Mouse (Mus musculus): ENCODE results near the gene Meis1. TPM values are rescaled to one million over a fixed set of nuclear protein-coding genes. Genes with fewer than 3 reads are reported as not detected.
A peak's percentile ranks its signal among the peaks of the same experiment; 100 is the strongest.

The Meis1 gene
- polyA plus RNA-seq, 1 experiment from 2014 or later, result 116 TPM

- no peaks in the 10 kb centered on the region for H3K9me3 ChIP-seq
- peak overlapping the region; percentile 84 for H3K9ac ChIP-seq
- H3K27ac ChIP-seq, result peak overlapping the region; percentile 84
- ATAC-seq (ENCODE audit: borderline replicate concordance, extremely low read depth, low FRiP score, low TSS enrichment), result no peak
- peaks cover 3% of the 10 kb centered on the region for H3K4me1 ChIP-seq
- 31% methylated on average over 2 of the region's 2 CpGs for WGBS
- H3K4me2 ChIP-seq, result peak overlapping the region; percentile 64
- H3K27me3 ChIP-seq, result 0 out of 2 replicates have a peak, but pooled peaks cover 3% of the 10 kb centered on the region
- peak overlapping the region; percentile 57 for H3K4me3 ChIP-seq
- H3K36me3 ChIP-seq, result no peaks in the 10 kb centered on the region
Measured at GRCm38 (mm10) chr11:19012463-19013115, 6.2 kb downstream of the Meis1 start.

GRCm38 (mm10) chr11:19012001-19012400 lies 6.8 kb downstream of the Meis1 start:
- peaks cover 9% of the 10 kb centered on the region for H3K4me1 ChIP-seq
- no peak for ATAC-seq (ENCODE audit: borderline replicate concordance, extremely low read depth, low FRiP score, low TSS enrichment)
- H3K9me3 ChIP-seq, result no peaks in the 10 kb centered on the region
- 43% methylated on average over 2 of the region's 2 CpGs for whole genome bisulfite sequencing
- H3K27me3 ChIP-seq, result 0 out of 2 replicates have a peak, but pooled peaks cover 3% of the 10 kb centered on the region
- peak overlapping the region; percentile 34 for H3K9ac ChIP-seq
- peak overlapping the region; percentile 84 for H3K27ac ChIP-seq
- no peaks in the 10 kb centered on the region for H3K36me3 ChIP-seq
- H3K4me3 ChIP-seq, result peak overlapping the region; percentile 57
- peak overlapping the region; percentile 64 for H3K4me2 ChIP-seq

- WGBS, result 36% methylated on average over 9 of the region's 9 CpGs
- ATAC-seq (ENCODE audit: borderline replicate concordance, extremely low read depth, low FRiP score, low TSS enrichment), result no peak
- peak overlapping the region; percentile 51; the same call in 1 of the 2 replicates for H3K9ac ChIP-seq
- peaks cover 12% of the 10 kb centered on the region for H3K4me1 ChIP-seq
- 0 out of 2 replicates have a peak, but pooled peaks cover 3% of the 10 kb centered on the region for H3K27me3 ChIP-seq
- no peaks in the 10 kb centered on the region for H3K36me3 ChIP-seq
- H3K4me2 ChIP-seq, result peak overlapping the region; percentile 64
- peak overlapping the region; percentile 57 for H3K4me3 ChIP-seq
- peak overlapping the region; percentile 92; the same call in 1 of the 2 replicates for H3K27ac ChIP-seq
- no peaks in the 10 kb centered on the region for H3K9me3 ChIP-seq
Measured at GRCm38 (mm10) chr11:19011108-19011805, 7.5 kb downstream of the Meis1 start.

- H3K4me1 ChIP-seq, result peaks cover 16% of the 10 kb centered on the region
- H3K27me3 ChIP-seq, result 0 out of 2 replicates have a peak, but pooled peaks cover 3% of the 10 kb centered on the region
- H3K27ac ChIP-seq, result peak overlapping the region; percentile 92
- H3K36me3 ChIP-seq, result no peaks in the 10 kb centered on the region
- no peaks in the 10 kb centered on the region for H3K9me3 ChIP-seq
- WGBS, result 26% methylated on average over 14 of the region's 14 CpGs
- no peak for ATAC-seq (ENCODE audit: borderline replicate concordance, extremely low read depth, low FRiP score, low TSS enrichment)
- peak overlapping the region; percentile 51 for H3K9ac ChIP-seq
- H3K4me2 ChIP-seq, result peak overlapping the region; percentile 64
- peak overlapping the region; percentile 57 for H3K4me3 ChIP-seq
Measured at GRCm38 (mm10) chr11:19010396-19010811, 8.4 kb downstream of the Meis1 start.

- H3K4me2 ChIP-seq, result peak overlapping the region; percentile 64
- peak overlapping the region; percentile 92 for H3K27ac ChIP-seq
- 27% methylated on average over 17 of the region's 17 CpGs for WGBS
- H3K4me3 ChIP-seq, result peak overlapping the region; percentile 57
- 0 out of 2 replicates have a peak, but pooled peaks cover 3% of the 10 kb centered on the region for H3K27me3 ChIP-seq
- H3K4me1 ChIP-seq, result peaks cover 18% of the 10 kb centered on the region
- H3K9ac ChIP-seq, result peak overlapping the region; percentile 51
- H3K9me3 ChIP-seq, result no peaks in the 10 kb centered on the region
- ATAC-seq (ENCODE audit: borderline replicate concordance, extremely low read depth, low FRiP score, low TSS enrichment), result no peak
- no peaks in the 10 kb centered on the region for H3K36me3 ChIP-seq
Measured at GRCm38 (mm10) chr11:19009536-19010395, 9.0 kb downstream of the Meis1 start.

GRCm38 (mm10) chr11:19008610-19009384 lies 10.0 kb downstream of the Meis1 start:
- Histone ChIP-seq H3K9me3 (no peaks in the 10 kb centered on the region), H3K4me3 (peak overlapping the region; percentile 57), H3K27ac (peak overlapping the region; percentile 92), H3K27me3 (0 out of 2 replicates have a peak, but pooled peaks cover 3% of the 10 kb centered on the region), H3K36me3 (no peaks in the 10 kb centered on the region), H3K9ac (peak overlapping the region; percentile 51), H3K4me2 (peak overlapping the region; percentile 64), H3K4me1 (peaks cover 20% of the 10 kb centered on the region)
- ATAC-seq (ENCODE audit: borderline replicate concordance, extremely low read depth, low FRiP score, low TSS enrichment), result no peak
- WGBS, result 26% methylated on average over 13 of the region's 13 CpGs

- ATAC-seq (ENCODE audit: borderline replicate concordance, extremely low read depth, low FRiP score, low TSS enrichment), result no peak
- Histone ChIP-seq H3K4me2 (peak overlapping the region; percentile 64), H3K4me3 (peak overlapping the region; percentile 57), H3K9me3 (no peaks in the 10 kb centered on the region), H3K9ac (peak overlapping the region; percentile 49), H3K27ac (peak overlapping the region; percentile 92), H3K27me3 (0 out of 2 replicates have a peak, but pooled peaks cover 3% of the 10 kb centered on the region), H3K36me3 (no peaks in the 10 kb centered on the region), H3K4me1 (peaks cover 24% of the 10 kb centered on the region)
- 28% methylated on average over 45 of the region's 45 CpGs for WGBS
Measured at GRCm38 (mm10) chr11:19007541-19008424, 11.0 kb downstream of the Meis1 start.

GRCm38 (mm10) chr11:19007068-19007467 lies 11.7 kb downstream of the Meis1 start:
- WGBS, result 37% methylated on average over 5 of the region's 5 CpGs
- H3K4me2 ChIP-seq, result peak overlapping the region; percentile 64
- 0 out of 2 replicates have a peak, but pooled peaks cover 3% of the 10 kb centered on the region for H3K27me3 ChIP-seq
- H3K9me3 ChIP-seq, result no peaks in the 10 kb centered on the region
- H3K27ac ChIP-seq, result peak overlapping the region; percentile 92
- ATAC-seq (ENCODE audit: borderline replicate concordance, extremely low read depth, low FRiP score, low TSS enrichment), result no peak
- H3K4me3 ChIP-seq, result peak overlapping the region; percentile 57; the same call in 1 of the 2 replicates
- peaks cover 24% of the 10 kb centered on the region for H3K4me1 ChIP-seq
- H3K36me3 ChIP-seq, result no peaks in the 10 kb centered on the region
- peak overlapping the region; percentile 49; the same call in 1 of the 2 replicates for H3K9ac ChIP-seq

- no peak overlapping the region for H3K9ac ChIP-seq
- 20% methylated on average over 3 of the region's 3 CpGs for WGBS
- 0 out of 2 replicates have a peak overlapping the region, but pooled peaks have one; percentile 8 for H3K4me2 ChIP-seq
- no peaks in the 10 kb centered on the region for H3K9me3 ChIP-seq
- 0 out of 2 replicates have a peak, but pooled peaks cover 3% of the 10 kb centered on the region for H3K27me3 ChIP-seq
- peak overlapping the region; percentile 92 for H3K27ac ChIP-seq
- H3K36me3 ChIP-seq, result peaks cover 7% of the 10 kb centered on the region
- H3K4me1 ChIP-seq, result peaks cover 24% of the 10 kb centered on the region
- no peak overlapping the region for H3K4me3 ChIP-seq
- peak; percentile 76 for ATAC-seq (ENCODE audit: borderline replicate concordance, extremely low read depth, low FRiP score, low TSS enrichment)
Measured at GRCm38 (mm10) chr11:19005913-19006693, 12.7 kb downstream of the Meis1 start.
